Mouse (Mus musculus) limb, embryonic 13.5 days (tissue): ENCODE data around the gene Rhog. TPM values are rescaled to one million over a fixed set of nuclear protein-coding genes. Genes with fewer than 3 reads are reported as not detected.

Experiments
- ATAC-seq: fragments of 200-750 bp; cut with Nextera tagmentation; 2 replicates; pipeline ENCODE4 v1.8.0; 2017; ENCODE audit warnings: low read depth, moderate number of reproducible peaks, moderate TSS enrichment; ENCODE audit not compliant: low FRiP score
- H3K27ac ChIP-seq: fragments of 300-500 bp; sonication (generic); 2 replicates; pipeline ENCODE4 v1.5.1; 2015; ENCODE audit warnings: inconsistent platforms, mild to moderate bottlenecking, moderate library complexity
- H3K27me3 ChIP-seq: fragments of 300-500 bp; sonication (generic); 2 replicates; pipeline ENCODE4 v1.6.1; 2015; ENCODE audit warnings: mild to moderate bottlenecking, inconsistent platforms
- H3K36me3 ChIP-seq: fragments of 300-500 bp; sonication (generic); 2 replicates; pipeline ENCODE4 v1.6.1; 2015; ENCODE audit warnings: inconsistent platforms, mild to moderate bottlenecking, moderate library complexity
- H3K4me1 ChIP-seq: fragments of 300-500 bp; sonication (generic); 2 replicates; pipeline ENCODE4 v1.6.1; 2015; ENCODE audit warnings: inconsistent platforms
- H3K4me2 ChIP-seq: fragments of 300-500 bp; sonication (generic); replicated peaks from 2 replicates; pipeline ENCODE4 v1.6.1; 2015; ENCODE audit warnings: inconsistent platforms, mild to moderate bottlenecking, moderate library complexity
- H3K4me3 ChIP-seq: fragments of 300-500 bp; sonication (generic); 2 replicates; pipeline ENCODE4 v1.5.1; 2015; ENCODE audit warnings: moderate library complexity, mild to moderate bottlenecking, inconsistent platforms
- H3K9ac ChIP-seq: fragments of 300-500 bp; sonication (generic); 2 replicates; pipeline ENCODE4 v1.6.1; 2015; ENCODE audit warnings: mild to moderate bottlenecking, inconsistent platforms
- H3K9me3 ChIP-seq: fragments of 300-500 bp; sonication (generic); 2 replicates; pipeline ENCODE4 v1.6.1; 2016; ENCODE audit warnings: inconsistent platforms
- WGBS: fragments of 180-500 bp; shearing (Covaris S2); methylation state at CpG from one replicate; pipeline ENCODE4 v1.1.7; 2015; 5-methylcytosine and 5-hydroxymethylcytosine counted together
- polyA plus RNA-seq: library from polyadenylated mRNA; unstranded; fragments of >200 nt; fragmentation: Nextera tagmentation; extraction: Ambion mirVana; gene quantifications from 2 replicates; pipeline ENCODE4 v1.2.1, GENCODE M21; 2015

The Rhog gene
- polyA plus RNA-seq = 56.7 and 57.8 TPM in 2 replicates

GRCm38 (mm10) chr7:102255954-102256353 is at the start of gene Rhog:
Gene Rhog, minus strand, starts transcription at chr7:102256054.
- Histone ChIP-seq H3K27ac (no peak within 1 kb of the TSS), H3K9me3 (no peaks in the 10 kb centered on the region), H3K9ac (no peak within 1 kb of the TSS), H3K36me3 (no peaks in the 10 kb centered on the region), H3K4me3 (no peak within 1 kb of the TSS), H3K27me3 (no peaks in the 10 kb centered on the region), H3K4me2 (no peak within 1 kb of the TSS), H3K4me1 (peaks cover 4% of the 10 kb centered on the region; the same call in 1 of the 2 replicates)
- WGBS = 70% methylated on average over 3 of the region's 3 CpGs
- no peak for ATAC-seq

GRCm38 (mm10) chr7:102305596-102305995 is 49.7 kb upstream of the Rhog start:
- H3K4me3 ChIP-seq = no peak overlapping the region
- H3K27ac ChIP-seq = no peak overlapping the region
- H3K9ac ChIP-seq = no peak overlapping the region
- no peaks in the 10 kb centered on the region for H3K9me3 ChIP-seq
- no peaks in the 10 kb centered on the region for H3K4me1 ChIP-seq
- no peak overlapping the region for H3K4me2 ChIP-seq
- ATAC-seq = no peak
- 92% methylated on average over 2 of the region's 2 CpGs for WGBS
- no peaks in the 10 kb centered on the region for H3K27me3 ChIP-seq
- no peaks in the 10 kb centered on the region for H3K36me3 ChIP-seq

- Histone ChIP-seq H3K36me3 (no peaks in the 10 kb centered on the region), H3K4me1 (no peaks in the 10 kb centered on the region), H3K9me3 (no peaks in the 10 kb centered on the region), H3K27me3 (no peaks in the 10 kb centered on the region), H3K4me3 (no peak overlapping the region), H3K4me2 (no peak overlapping the region), H3K9ac (no peak overlapping the region), H3K27ac (no peak overlapping the region)
- WGBS = 90% methylated on average over 4 of the region's 4 CpGs
- no peak for ATAC-seq
Measured at GRCm38 (mm10) chr7:102302471-102302870, 46.6 kb upstream of the Rhog start.

GRCm38 (mm10) chr7:102300761-102301160 is 44.9 kb upstream of the Rhog start:
- Histone ChIP-seq H3K27me3 (no peaks in the 10 kb centered on the region), H3K4me3 (no peak overlapping the region), H3K4me1 (no peaks in the 10 kb centered on the region), H3K4me2 (no peak overlapping the region), H3K9ac (no peak overlapping the region), H3K27ac (no peak overlapping the region), H3K9me3 (no peaks in the 10 kb centered on the region), H3K36me3 (no peaks in the 10 kb centered on the region)
- no peak for ATAC-seq
- 63% methylated on average over 1 of the region's 1 CpGs for WGBS

GRCm38 (mm10) chr7:102293234-102293633 is 37.4 kb upstream of the Rhog start:
- H3K4me1 ChIP-seq = peaks cover 13% of the 10 kb centered on the region
- H3K9ac ChIP-seq = no peak overlapping the region
- ATAC-seq = no peak
- no peaks in the 10 kb centered on the region for H3K9me3 ChIP-seq
- H3K4me2 ChIP-seq = no peak overlapping the region
- no peak overlapping the region for H3K27ac ChIP-seq
- H3K4me3 ChIP-seq = no peak overlapping the region
- H3K36me3 ChIP-seq = no peaks in the 10 kb centered on the region
- H3K27me3 ChIP-seq = no peaks in the 10 kb centered on the region
- 5% methylated on average over 2 of the region's 2 CpGs for WGBS

- Histone ChIP-seq H3K4me1 (peaks cover 14% of the 10 kb centered on the region), H3K27ac (no peak overlapping the region), H3K9ac (no peak overlapping the region), H3K36me3 (no peaks in the 10 kb centered on the region), H3K4me2 (no peak overlapping the region), H3K4me3 (no peak overlapping the region), H3K27me3 (no peaks in the 10 kb centered on the region), H3K9me3 (no peaks in the 10 kb centered on the region)
- 83% methylated on average over 3 of the region's 3 CpGs for WGBS
- no peak for ATAC-seq
Measured at GRCm38 (mm10) chr7:102292228-102292627, 36.4 kb upstream of the Rhog start.

GRCm38 (mm10) chr7:102289466-102289865 is 33.6 kb upstream of the Rhog start:
- Histone ChIP-seq H3K4me2 (no peak overlapping the region), H3K36me3 (no peaks in the 10 kb centered on the region), H3K9ac (no peak overlapping the region), H3K4me1 (peaks cover 14% of the 10 kb centered on the region), H3K4me3 (no peak overlapping the region), H3K27me3 (no peaks in the 10 kb centered on the region), H3K27ac (no peak overlapping the region), H3K9me3 (no peaks in the 10 kb centered on the region)
- WGBS = 78% methylated on average over 6 of the region's 6 CpGs
- no peak for ATAC-seq

- Histone ChIP-seq H3K4me2 (no peak overlapping the region), H3K36me3 (no peaks in the 10 kb centered on the region), H3K9ac (no peak overlapping the region), H3K27ac (no peak overlapping the region), H3K9me3 (no peaks in the 10 kb centered on the region), H3K27me3 (no peaks in the 10 kb centered on the region), H3K4me3 (no peak overlapping the region), H3K4me1 (no peaks in the 10 kb centered on the region)
- 81% methylated on average over 5 of the region's 5 CpGs for WGBS
- no peak for ATAC-seq
Measured at GRCm38 (mm10) chr7:102282261-102282660, 26.4 kb upstream of the Rhog start.

GRCm38 (mm10) chr7:102281403-102281802 is 25.5 kb upstream of the Rhog start:
- Histone ChIP-seq H3K4me3 (no peak overlapping the region), H3K4me2 (no peak overlapping the region), H3K36me3 (no peaks in the 10 kb centered on the region), H3K4me1 (no peaks in the 10 kb centered on the region), H3K27me3 (no peaks in the 10 kb centered on the region), H3K27ac (no peak overlapping the region), H3K9me3 (no peaks in the 10 kb centered on the region), H3K9ac (no peak overlapping the region)
- 89% methylated on average over 1 of the region's 1 CpGs for WGBS
- no peak for ATAC-seq

- Histone ChIP-seq H3K9me3 (no peaks in the 10 kb centered on the region), H3K27ac (no peak overlapping the region), H3K27me3 (no peaks in the 10 kb centered on the region), H3K4me3 (no peak overlapping the region), H3K4me1 (peaks cover 11% of the 10 kb centered on the region), H3K36me3 (no peaks in the 10 kb centered on the region), H3K4me2 (no peak overlapping the region), H3K9ac (no peak overlapping the region)
- WGBS = 90% methylated on average over 3 of the region's 3 CpGs
- no peak for ATAC-seq
Measured at GRCm38 (mm10) chr7:102272422-102272948, 16.6 kb upstream of the Rhog start.

- Histone ChIP-seq H3K4me3 (peak overlapping the region; percentile 81), H3K36me3 (no peaks in the 10 kb centered on the region), H3K9me3 (no peaks in the 10 kb centered on the region), H3K4me1 (peaks cover 11% of the 10 kb centered on the region), H3K27ac (no peak overlapping the region), H3K9ac (peak overlapping the region; percentile 82), H3K4me2 (peak overlapping the region; percentile 92), H3K27me3 (no peaks in the 10 kb centered on the region)
- 6% methylated on average over 12 of the region's 12 CpGs for WGBS
- ATAC-seq = no peak
Measured at GRCm38 (mm10) chr7:102268395-102268748, 12.5 kb upstream of the Rhog start.

- H3K9ac ChIP-seq = peak within 1 kb of the TSS; percentile 82
- WGBS = under 1% methylated on average over 63 of the region's 73 CpGs
- no peaks in the 10 kb centered on the region for H3K36me3 ChIP-seq
- no peaks in the 10 kb centered on the region for H3K9me3 ChIP-seq
- H3K27me3 ChIP-seq = no peaks in the 10 kb centered on the region
- H3K27ac ChIP-seq = peak within 1 kb of the TSS; percentile 65; the same call in 1 of the 2 replicates
- peak within 1 kb of the TSS; percentile 92 for H3K4me2 ChIP-seq
- peak; percentile 91 for ATAC-seq
- peaks cover 11% of the 10 kb centered on the region for H3K4me1 ChIP-seq
- peak within 1 kb of the TSS; percentile 81 for H3K4me3 ChIP-seq
Measured at GRCm38 (mm10) chr7:102267601-102268394, 11.9 kb upstream of the Rhog start, which contains the start of gene Stim1. Gene Stim1, plus strand, starts transcription at chr7:102267806.
